Mouse (Mus musculus): ENCODE measurements around the gene Resp18. TPM values are rescaled to one million over a fixed set of nuclear protein-coding genes. Genes with fewer than 3 reads are reported as not detected.
"Not testable (repeated sequence)": the region's sequence is repeated elsewhere in the genome, so short reads cannot be mapped to it uniquely, and the experiment has no call there.

Gene Resp18
- polyA plus RNA-seq, 1 experiment = 1.2 TPM

GRCm38 (mm10) chr1:75243411-75243810, 34.8 kb downstream of the Resp18 start:
- no peak overlapping the region for H3K4me3 ChIP-seq (replicated peaks; ENCODE audit: extremely low read depth, low read depth, low read length)
- DNase-seq = no peak
- WGBS = 91% methylated on average over 14 of the region's 14 CpGs
- TF ChIP-seq POLR2A (IDR thresholded peaks at IDR 0.05; ENCODE audit: borderline replicate concordance, extremely low read depth, low read depth, low read length) (no peak), CTCF (IDR thresholded peaks at IDR 0.05; ENCODE audit: insufficient read depth, low read length) (no peak)
- H3K4me1 ChIP-seq (ENCODE audit: control insufficient read depth, insufficient read depth, low read length) = peaks cover 5% of the 10 kb centered on the region; the same call in 1 of the 2 replicates

GRCm38 (mm10) chr1:75239591-75239990, 38.6 kb downstream of the Resp18 start:
- Histone ChIP-seq H3K4me1 (ENCODE audit: control insufficient read depth, insufficient read depth, low read length) (peaks cover 3% of the 10 kb centered on the region; the same call in 1 of the 2 replicates), H3K4me3 (replicated peaks; ENCODE audit: extremely low read depth, low read depth, low read length) (no peak overlapping the region)
- DNase-seq = no peak
- 86% methylated on average over 10 of the region's 10 CpGs for WGBS
- TF ChIP-seq CTCF (IDR thresholded peaks at IDR 0.05; ENCODE audit: insufficient read depth, low read length) = no peak
- no peak for TF ChIP-seq POLR2A (IDR thresholded peaks at IDR 0.05; ENCODE audit: borderline replicate concordance, extremely low read depth, low read depth, low read length)

GRCm38 (mm10) chr1:75236117-75237050, 41.8 kb downstream of the Resp18 start, which contains the start of gene Dnajb2:
Dnajb2 (plus strand) TSS chr1:75236406.
- H3K4me3 ChIP-seq (replicated peaks; ENCODE audit: extremely low read depth, low read depth, low read length) = peak within 1 kb of the TSS; percentile 76
- no peak for TF ChIP-seq CTCF (IDR thresholded peaks at IDR 0.05; ENCODE audit: insufficient read depth, low read length)
- peak; percentile 86 for TF ChIP-seq POLR2A (IDR thresholded peaks at IDR 0.05; ENCODE audit: borderline replicate concordance, extremely low read depth, low read depth, low read length)
- H3K4me1 ChIP-seq (ENCODE audit: control insufficient read depth, insufficient read depth, low read length) = peaks cover 3% of the 10 kb centered on the region; the same call in 1 of the 2 replicates
- DNase-seq = peak; percentile 88
- under 1% methylated on average over 64 of the region's 64 CpGs for WGBS

DNA sequence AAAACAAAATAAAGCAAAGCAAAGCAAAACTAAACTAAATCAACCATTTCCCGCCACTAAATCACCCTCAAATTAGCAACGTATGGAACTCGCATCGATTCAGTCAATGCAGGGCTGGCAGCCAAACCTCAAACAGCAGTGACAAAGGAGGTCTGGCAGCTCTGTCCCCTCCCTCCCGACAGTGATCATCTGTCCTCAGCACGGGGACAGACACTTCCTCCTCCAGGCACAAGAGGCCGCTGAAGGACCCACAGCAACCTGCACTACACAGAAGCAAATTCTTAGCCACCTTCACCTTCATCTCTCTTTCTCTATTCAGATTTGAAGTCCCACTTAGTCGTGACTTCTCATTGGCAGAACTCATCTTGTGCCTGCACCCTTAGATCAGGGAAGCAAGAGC, 43.6 kb downstream of the Resp18 start:
- Histone ChIP-seq H3K4me3 (replicated peaks; ENCODE audit: extremely low read depth, low read depth, low read length) (no peak overlapping the region), H3K4me1 (ENCODE audit: control insufficient read depth, insufficient read depth, low read length) (peaks cover 3% of the 10 kb centered on the region; the same call in 1 of the 2 replicates)
- peak; percentile 81 for TF ChIP-seq CTCF (IDR thresholded peaks at IDR 0.05; ENCODE audit: insufficient read depth, low read length)
- no peak for TF ChIP-seq POLR2A (IDR thresholded peaks at IDR 0.05; ENCODE audit: borderline replicate concordance, extremely low read depth, low read depth, low read length)
- WGBS = 2% methylated on average over 8 of the region's 8 CpGs
- DNase-seq = peak; percentile 59

GRCm38 (mm10) chr1:75232489-75232888, 45.7 kb downstream of the Resp18 start:
- H3K4me3 ChIP-seq (replicated peaks; ENCODE audit: extremely low read depth, low read depth, low read length); DNase-seq; H3K4me1 ChIP-seq (ENCODE audit: control insufficient read depth, insufficient read depth, low read length): not testable (repeated sequence)
- WGBS = 67% methylated on average over 4 of the region's 4 CpGs

DNA sequence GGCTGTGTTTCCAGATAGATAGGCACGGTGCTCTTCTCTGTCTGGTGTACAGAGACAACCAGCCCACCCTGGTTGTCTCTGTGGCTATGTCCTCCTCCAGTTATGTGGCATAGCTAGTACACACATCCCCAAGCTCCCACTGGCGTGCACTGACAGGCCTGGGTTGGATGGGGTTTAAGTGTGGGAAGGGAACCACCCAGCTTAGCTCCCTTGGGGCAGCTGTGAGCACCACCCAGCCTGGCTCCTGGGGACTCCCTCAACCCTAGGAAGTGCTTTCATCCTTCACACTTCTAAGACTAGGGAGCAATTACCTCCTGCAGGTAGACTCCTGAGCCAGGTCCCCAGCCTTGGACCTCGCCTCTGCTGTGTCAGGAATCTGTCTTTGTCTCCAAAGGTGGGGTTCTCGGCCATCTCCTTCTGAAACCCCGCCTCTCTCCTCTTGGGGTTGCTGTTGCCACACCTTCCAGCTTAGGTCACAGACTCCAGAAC, 46.5 kb downstream of the Resp18 start, which contains the start of gene A630095N17Rik:
TSS of gene A630095N17Rik (minus strand) at position 439 of the 489 bp plus-strand sequence.
- DNase-seq = no peak
- no peak for TF ChIP-seq POLR2A (IDR thresholded peaks at IDR 0.05; ENCODE audit: borderline replicate concordance, extremely low read depth, low read depth, low read length)
- TF ChIP-seq CTCF (IDR thresholded peaks at IDR 0.05; ENCODE audit: insufficient read depth, low read length) = no peak
- 58% methylated on average over 5 of the region's 5 CpGs for WGBS
- Histone ChIP-seq H3K4me1 (ENCODE audit: control insufficient read depth, insufficient read depth, low read length) (no peaks in the 10 kb centered on the region), H3K4me3 (replicated peaks; ENCODE audit: extremely low read depth, low read depth, low read length) (no peak within 1 kb of the TSS)

- no peak for DNase-seq
- WGBS = 72% methylated on average over 4 of the region's 4 CpGs
- TF ChIP-seq POLR2A (IDR thresholded peaks at IDR 0.05; ENCODE audit: borderline replicate concordance, extremely low read depth, low read depth, low read length) = no peak
- TF ChIP-seq CTCF (IDR thresholded peaks at IDR 0.05; ENCODE audit: insufficient read depth, low read length) = no peak
- Histone ChIP-seq H3K4me3 (replicated peaks; ENCODE audit: extremely low read depth, low read depth, low read length) (no peak overlapping the region), H3K4me1 (ENCODE audit: control insufficient read depth, insufficient read depth, low read length) (no peaks in the 10 kb centered on the region)
Observed at GRCm38 (mm10) chr1:75231224-75231623, 47.0 kb downstream of the Resp18 start.

- no peak for TF ChIP-seq CTCF (IDR thresholded peaks at IDR 0.05; ENCODE audit: insufficient read depth, low read length)
- no peak for TF ChIP-seq POLR2A (IDR thresholded peaks at IDR 0.05; ENCODE audit: borderline replicate concordance, extremely low read depth, low read depth, low read length)
- DNase-seq = no peak
- Histone ChIP-seq H3K4me3 (replicated peaks; ENCODE audit: extremely low read depth, low read depth, low read length) (no peak overlapping the region), H3K4me1 (ENCODE audit: control insufficient read depth, insufficient read depth, low read length) (no peaks in the 10 kb centered on the region)
- 64% methylated on average over 7 of the region's 7 CpGs for WGBS
Observed at GRCm38 (mm10) chr1:75230335-75230994, 47.8 kb downstream of the Resp18 start.

DNA sequence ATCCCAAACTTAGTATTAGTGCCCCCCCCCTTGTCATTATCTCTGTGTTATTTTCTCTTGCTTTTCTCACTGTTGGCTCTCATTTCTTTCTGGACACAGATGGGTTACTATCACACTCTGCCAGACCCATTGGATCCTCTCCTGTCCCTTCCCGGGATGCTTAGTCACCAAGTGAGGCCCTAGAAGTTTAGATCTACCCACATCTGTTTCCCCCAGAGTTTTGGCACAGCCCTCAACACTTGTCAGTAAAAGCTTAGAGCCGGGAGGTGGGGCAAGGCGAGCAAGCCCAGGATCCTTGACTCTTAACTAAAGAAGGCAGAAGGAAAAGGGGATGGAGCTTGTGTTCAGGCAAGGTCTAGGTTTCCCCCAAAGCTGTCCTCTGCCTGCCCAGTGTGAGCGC, 49.1 kb downstream of the Resp18 start:
- 42% methylated on average over 4 of the region's 4 CpGs for WGBS
- TF ChIP-seq CTCF (IDR thresholded peaks at IDR 0.05; ENCODE audit: insufficient read depth, low read length) = no peak
- no peak for TF ChIP-seq POLR2A (IDR thresholded peaks at IDR 0.05; ENCODE audit: borderline replicate concordance, extremely low read depth, low read depth, low read length)
- DNase-seq = no peak
- no peaks in the 10 kb centered on the region for H3K4me1 ChIP-seq (ENCODE audit: control insufficient read depth, insufficient read depth, low read length)
- H3K4me3 ChIP-seq (replicated peaks; ENCODE audit: extremely low read depth, low read depth, low read length) = no peak overlapping the region
